Mouse (Mus musculus) heart, adult 11 months (tissue): ENCODE measurements at regions not wholly inside any gene's neighbourhood (a gene's known extent, or its start where the extent isn't known, plus 50 kb on each side); places are given as distances from the start of the nearest gene placed in this dataset.

Experiments
- DNase-seq: peaks from one replicate; pipeline ENCODE4 v3.0.0; 2022

GRCm38 (mm10) chr7:117127728-117128127, 253.1 kb upstream of the Xylt1 start:
- no peak for DNase-seq

GRCm38 (mm10) chr7:117134869-117135268, 245.9 kb upstream of the Xylt1 start:
- DNase-seq, result no peak

DNA sequence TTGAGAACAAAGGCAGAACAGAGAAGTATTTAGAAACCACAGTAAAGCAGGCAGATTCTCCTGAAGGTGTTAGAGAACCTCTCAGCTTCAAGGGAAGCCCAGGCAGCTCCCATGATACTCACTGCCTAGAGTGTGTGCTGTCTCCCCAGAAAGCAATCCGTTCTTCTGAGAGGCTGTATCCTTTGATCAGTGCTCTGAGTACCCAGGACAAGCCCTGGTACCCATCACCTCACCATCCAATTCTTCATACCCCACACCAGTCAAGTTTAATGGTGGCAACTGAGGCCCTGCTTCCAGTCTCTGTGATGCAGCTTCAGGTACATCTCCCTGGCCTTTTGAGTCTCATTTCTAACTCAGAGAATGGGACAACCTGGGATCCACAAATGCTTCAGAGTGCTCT, 242.1 kb upstream of the Xylt1 start:
- peak; percentile 76 for DNase-seq

DNA sequence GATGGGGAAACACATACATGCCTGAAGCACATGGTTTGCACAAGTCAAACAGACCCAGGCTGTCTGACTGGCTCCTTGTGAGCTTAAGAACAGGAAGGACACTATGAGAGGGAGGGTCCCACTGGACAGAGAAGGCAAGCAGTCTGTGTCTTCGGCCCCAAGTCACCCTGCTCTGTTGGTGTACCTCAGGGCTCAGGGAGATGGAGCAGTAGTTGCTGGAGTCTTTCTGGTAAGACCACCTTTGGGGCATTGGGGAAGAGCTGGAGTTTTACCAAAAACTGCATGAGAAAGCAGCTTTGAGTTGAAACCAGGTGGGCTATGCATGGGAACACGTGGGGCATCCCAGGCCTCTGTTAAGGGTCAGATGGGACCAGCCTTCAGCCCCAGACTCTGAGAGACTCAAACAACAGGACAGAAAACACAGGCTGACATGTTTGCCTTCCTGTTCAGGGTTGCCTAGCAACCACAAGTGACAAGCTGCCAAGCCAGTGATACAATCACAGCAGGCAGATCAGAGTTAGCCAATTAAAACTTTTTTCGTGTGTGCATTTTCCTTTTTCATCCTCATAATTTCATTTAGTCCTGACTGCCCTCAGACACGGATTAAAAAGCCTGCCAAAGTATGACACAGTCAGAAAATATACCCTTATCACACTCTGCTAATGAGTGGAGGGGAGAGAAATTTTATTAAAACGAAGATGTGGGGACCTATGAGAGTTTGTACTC, 241.4 kb upstream of the Xylt1 start:
- peak; percentile 94 for DNase-seq

DNA sequence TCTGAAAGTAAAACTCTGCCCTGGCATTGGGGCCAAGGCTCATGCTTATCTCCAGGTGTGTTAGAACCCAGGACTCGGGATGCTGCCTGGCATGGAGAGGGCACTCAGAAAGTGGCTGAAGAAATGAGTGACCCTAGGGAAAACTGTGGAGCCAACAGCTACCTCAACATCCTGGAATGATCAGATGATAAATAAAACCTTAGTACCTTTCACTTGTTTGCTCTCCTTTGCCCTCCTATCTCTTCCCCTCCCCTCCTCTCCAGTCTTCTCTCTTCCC, 240.9 kb upstream of the Xylt1 start:
- DNase-seq, result no peak

- no peak for DNase-seq
Measured at GRCm38 (mm10) chr7:117146809-117147208, 234.0 kb upstream of the Xylt1 start.

DNA sequence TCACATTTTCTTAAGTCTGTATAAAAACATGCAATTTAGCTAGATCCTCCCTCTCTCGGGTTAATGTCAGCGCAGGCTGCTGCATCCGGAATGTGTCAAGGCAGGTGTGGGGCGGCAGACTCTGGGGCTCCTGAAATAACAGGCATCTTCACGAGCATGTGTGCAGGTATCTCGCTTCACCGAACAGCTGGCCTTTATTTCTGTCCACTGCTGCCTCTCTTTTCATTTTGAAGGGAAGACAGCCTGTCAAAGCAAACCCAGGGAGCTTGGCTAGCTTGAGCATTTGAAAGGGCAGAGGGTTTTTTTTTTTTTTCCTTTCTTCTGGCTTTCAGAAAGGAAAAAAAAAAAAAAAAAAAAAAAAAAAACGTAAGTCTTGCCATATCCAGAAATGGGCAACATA, 230.4 kb upstream of the Xylt1 start:
- DNase-seq, result no peak

GRCm38 (mm10) chr7:117153826-117154550, 226.8 kb upstream of the Xylt1 start:
- no peak for DNase-seq

GRCm38 (mm10) chr7:117161193-117161908, 219.4 kb upstream of the Xylt1 start:
- peak; percentile 79 for DNase-seq

DNA sequence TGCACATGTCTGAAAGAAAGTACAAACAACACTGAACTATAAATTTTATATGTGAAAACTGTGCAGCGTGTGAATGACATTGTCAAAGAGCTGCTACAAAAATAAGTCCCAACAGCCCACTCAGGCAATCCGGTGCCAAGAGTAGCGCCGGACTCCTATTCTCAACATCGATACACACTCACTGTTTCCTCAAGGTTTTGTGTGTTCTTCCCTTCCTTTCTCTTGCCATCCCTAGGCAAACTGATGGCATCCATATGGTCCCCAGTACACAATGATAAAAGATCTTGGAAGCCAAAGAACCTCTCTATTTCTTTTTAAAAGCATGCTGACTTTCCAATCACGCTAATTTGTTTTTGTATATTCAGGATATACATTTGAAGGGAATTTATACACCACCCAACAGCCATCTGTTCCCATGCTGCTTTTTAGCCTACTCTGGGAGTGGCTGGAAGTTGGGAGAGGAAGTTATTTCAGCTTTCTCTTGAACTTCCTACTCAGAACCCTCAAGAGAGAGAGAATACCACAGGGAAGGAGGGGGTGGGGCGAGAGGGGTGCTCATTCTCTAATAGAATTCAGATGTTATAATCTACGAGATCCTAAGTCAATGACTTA, 205.9 kb upstream of the Xylt1 start:
- no peak for DNase-seq

DNA sequence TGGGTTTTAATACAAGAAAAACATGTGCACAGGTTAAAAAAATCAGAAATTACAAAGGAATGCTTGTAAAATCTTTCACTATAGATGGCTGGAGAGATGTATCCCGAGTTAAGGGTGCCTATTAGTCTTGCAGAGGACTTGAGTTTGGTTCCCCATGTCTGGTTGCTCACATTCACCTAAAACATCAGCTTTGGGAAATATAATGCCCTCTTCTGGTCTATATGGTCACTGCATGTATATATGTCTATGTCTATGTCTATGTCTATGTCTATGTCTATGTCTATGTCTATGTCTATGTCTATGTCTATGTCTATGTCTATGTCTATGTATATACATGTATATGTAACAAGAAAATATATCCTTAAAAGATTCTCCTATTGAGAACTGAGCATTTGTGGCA, 196.8 kb upstream of the Xylt1 start:
- no peak for DNase-seq

DNA sequence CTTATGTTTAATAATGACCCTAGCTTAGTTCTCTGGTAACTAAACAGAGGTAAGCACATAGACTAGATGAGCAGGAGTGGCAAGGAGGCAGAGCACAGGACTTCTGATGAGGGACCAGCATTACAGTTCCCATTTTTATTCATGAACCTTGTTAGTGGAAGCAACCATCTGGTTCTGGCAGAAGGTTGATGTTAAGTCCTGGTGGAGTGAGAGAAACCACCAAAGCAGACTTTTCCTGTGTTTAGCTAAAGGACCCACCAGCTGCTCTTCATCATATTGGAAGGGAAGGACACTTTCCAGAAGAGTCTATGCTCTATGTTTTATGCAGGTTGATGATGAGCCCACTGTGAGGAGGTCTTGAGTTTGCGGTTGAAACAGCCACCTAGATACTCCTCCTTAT, 194.9 kb upstream of the Xylt1 start:
- DNase-seq, result no peak

- DNase-seq, result no peak
Measured at GRCm38 (mm10) chr7:117196611-117197010, 184.2 kb upstream of the Xylt1 start.

DNA sequence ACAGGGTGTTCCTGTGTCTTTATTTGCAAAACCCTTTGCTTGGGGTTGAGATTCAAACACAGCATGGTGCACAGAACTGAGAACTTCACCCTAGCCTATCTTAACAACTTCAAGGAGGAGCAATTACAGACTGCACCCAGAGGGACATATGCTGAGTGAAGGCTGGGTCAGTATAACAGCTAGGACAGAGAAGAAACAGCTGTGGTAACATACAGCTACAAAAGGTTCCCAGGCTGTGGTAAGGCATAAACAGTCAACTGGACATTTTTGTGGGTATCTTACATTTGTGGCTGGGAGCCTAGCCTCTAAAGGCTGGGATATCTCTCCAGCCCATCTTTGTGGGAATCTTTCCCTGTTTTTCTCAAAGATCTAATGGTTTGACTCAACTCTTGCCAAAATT, 154.5 kb upstream of the Xylt1 start:
- peak; percentile 23 for DNase-seq

- peak; percentile 49 for DNase-seq
Measured at GRCm38 (mm10) chr7:117229619-117230018, 151.2 kb upstream of the Xylt1 start.

DNA sequence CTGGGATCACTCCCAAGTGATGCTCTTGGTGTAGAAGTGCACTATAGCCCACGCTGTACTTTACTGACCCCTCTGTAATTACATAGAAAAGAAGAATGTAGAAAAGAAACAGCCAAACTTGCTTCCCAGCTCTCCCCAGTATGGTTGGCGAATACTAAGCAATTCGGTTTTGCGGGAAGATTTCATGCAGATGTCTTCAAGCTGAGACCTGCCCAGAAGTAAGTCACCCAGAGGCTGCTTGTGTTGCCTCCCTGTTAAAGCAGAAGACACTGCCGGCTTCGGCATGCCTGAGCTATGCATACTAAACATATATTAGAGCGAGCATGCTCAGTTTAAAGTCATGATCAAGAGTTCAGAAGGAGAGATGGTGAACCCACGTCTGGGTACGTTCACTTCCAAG, 124.0 kb upstream of the Xylt1 start:
- DNase-seq, result peak; percentile 51

- DNase-seq, result peak; percentile 65
Measured at GRCm38 (mm10) chr7:117258557-117258956, 122.2 kb upstream of the Xylt1 start.

GRCm38 (mm10) chr7:117259151-117259550, 121.6 kb upstream of the Xylt1 start:
- DNase-seq, result peak; percentile 73

GRCm38 (mm10) chr7:117259674-117260294, 121.0 kb upstream of the Xylt1 start:
- peak; percentile 46 for DNase-seq

DNA sequence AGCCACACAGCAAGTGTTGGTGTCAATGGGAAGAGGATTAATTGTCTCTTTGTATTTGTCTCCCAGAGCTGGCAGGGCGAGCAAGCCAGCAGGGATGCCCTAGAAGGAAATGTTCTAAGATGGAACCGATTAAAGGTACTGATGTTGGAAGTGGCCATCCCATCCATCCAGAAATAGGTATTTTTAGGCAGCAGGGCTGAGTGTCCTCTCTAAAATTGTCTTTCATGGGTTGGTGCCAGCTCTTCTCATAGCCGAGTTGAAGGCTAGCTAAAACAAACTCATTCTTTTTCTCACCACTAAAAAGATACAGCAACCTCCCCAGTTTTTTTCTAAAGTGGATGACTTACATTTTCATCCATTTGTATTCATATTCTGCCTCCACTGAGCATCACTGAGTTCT, 120.2 kb upstream of the Xylt1 start:
- peak; percentile 31 for DNase-seq

GRCm38 (mm10) chr7:117263126-117263525, 117.7 kb upstream of the Xylt1 start:
- DNase-seq, result peak; percentile 65

GRCm38 (mm10) chr7:117264341-117264740, 116.4 kb upstream of the Xylt1 start:
- no peak for DNase-seq

GRCm38 (mm10) chr7:117268096-117268495, 112.7 kb upstream of the Xylt1 start:
- DNase-seq, result no peak
